Mouse (Mus musculus) hindbrain, embryonic 11.5 days (tissue): Measurements from ENCODE around the gene Gbp7. TPM values are rescaled to one million over a fixed set of nuclear protein-coding genes. Genes with fewer than 3 reads are reported as not detected.
A peak's percentile ranks its signal among the peaks of the same experiment; 100 is the strongest.
"Not testable (repeated sequence)": the region's sequence is repeated elsewhere in the genome, so short reads cannot be mapped to it uniquely, and the experiment has no call there.

ENCODE experiments used
- ATAC-seq: fragments of 200-750 bp; cut with Nextera tagmentation; 2 replicates; pipeline ENCODE4 v1.8.0; 2017; ENCODE audit warnings: mild to moderate bottlenecking, moderate TSS enrichment, moderate library complexity; ENCODE audit not compliant: low FRiP score
- DNase-seq: peaks from one replicate; pipeline ENCODE4 v3.0.0-alpha.2; 2015; ENCODE audit warnings: low spot score
- H3K27ac ChIP-seq: fragments of 300-500 bp; sonication (generic); 2 replicates; pipeline ENCODE4 v1.5.1; 2014; ENCODE audit warnings: mild to moderate bottlenecking, low read depth, low read length
- H3K27me3 ChIP-seq: fragments of 300-500 bp; sonication (generic); 2 replicates; pipeline ENCODE4 v1.6.1; 2014; ENCODE audit warnings: mild to moderate bottlenecking, low read length, moderate library complexity, mixed read lengths; ENCODE audit not compliant: control insufficient read depth, insufficient read depth
- H3K36me3 ChIP-seq: fragments of 300-500 bp; sonication (generic); 2 replicates; pipeline ENCODE4 v1.6.1; 2014; ENCODE audit warnings: mild to moderate bottlenecking, low read length, moderate library complexity, mixed read lengths; ENCODE audit not compliant: control insufficient read depth, insufficient read depth
- H3K4me1 ChIP-seq: fragments of 300-500 bp; sonication (generic); replicated peaks from 2 replicates; pipeline ENCODE4 v1.6.1; 2014; ENCODE audit warnings: low read length, mixed read lengths; ENCODE audit not compliant: control insufficient read depth, insufficient read depth
- H3K4me2 ChIP-seq: fragments of 300-500 bp; sonication (generic); replicated peaks from 2 replicates; pipeline ENCODE4 v1.6.1; 2014; ENCODE audit warnings: mild to moderate bottlenecking, low read depth, low read length
- H3K4me3 ChIP-seq: fragments of 300-500 bp; sonication (generic); 2 replicates; pipeline ENCODE4 v1.5.1; 2014; ENCODE audit warnings: low read depth, low read length
- H3K9ac ChIP-seq: fragments of 300-500 bp; sonication (generic); 2 replicates; pipeline ENCODE4 v1.6.1; 2014; ENCODE audit warnings: low read depth, low read length
- H3K9me3 ChIP-seq: fragments of 300-500 bp; sonication (generic); 2 replicates; pipeline ENCODE4 v1.6.1; 2016; ENCODE audit warnings: low read length; ENCODE audit not compliant: control insufficient read depth
- WGBS: fragments of 180-500 bp; shearing (Covaris S2); extraction: QIAGEN DNeasy Blood & Tissue Kit; methylation state at CpG from one replicate; pipeline ENCODE4 v1.1.7; 2014; 5-methylcytosine and 5-hydroxymethylcytosine counted together
- polyA plus RNA-seq: library from polyadenylated mRNA; unstranded; fragments of >200 nt; fragmentation: Nextera tagmentation; extraction: Ambion mirVana; gene quantifications from 2 replicates; pipeline ENCODE4 v1.2.1, GENCODE M21; 2014

Gene Gbp7
- polyA plus RNA-seq, 1 experiment from 2014 or later: 1.5 TPM

DNA sequence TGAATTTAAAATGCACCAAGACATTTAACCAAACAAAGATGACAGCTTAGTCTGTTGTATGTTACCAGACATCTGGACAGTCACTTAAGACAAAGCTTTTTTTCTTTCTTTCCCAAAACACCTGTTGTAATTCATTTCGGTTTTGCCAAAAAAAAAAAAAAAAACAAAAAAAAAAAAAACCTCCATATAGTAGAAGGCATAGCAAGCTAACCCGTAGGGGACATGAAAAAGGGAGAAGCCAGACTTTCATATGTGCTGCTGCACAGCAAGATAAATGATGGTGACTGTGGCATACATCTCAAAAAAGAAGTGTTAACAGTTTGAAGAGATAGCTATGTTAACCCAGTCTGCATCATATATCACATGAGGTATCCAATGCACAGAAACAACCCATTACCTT lies 545 bp upstream of the Gbp7 start:
- ATAC-seq: no peak
- Histone ChIP-seq H3K36me3 (no peaks in the 10 kb centered on the region), H3K9ac (no peak overlapping the region), H3K4me2 (peak overlapping the region; percentile 90), H3K27me3 (no peaks in the 10 kb centered on the region), H3K9me3 (no peaks in the 10 kb centered on the region), H3K4me1 (0 out of 2 replicates have a peak, but pooled peaks cover 2% of the 10 kb centered on the region), H3K27ac (no peak overlapping the region), H3K4me3 (no peak overlapping the region; the same call in 1 of the 2 replicates)
- WGBS: 71% methylated on average over 2 of the region's 2 CpGs
- DNase-seq: no peak

DNA sequence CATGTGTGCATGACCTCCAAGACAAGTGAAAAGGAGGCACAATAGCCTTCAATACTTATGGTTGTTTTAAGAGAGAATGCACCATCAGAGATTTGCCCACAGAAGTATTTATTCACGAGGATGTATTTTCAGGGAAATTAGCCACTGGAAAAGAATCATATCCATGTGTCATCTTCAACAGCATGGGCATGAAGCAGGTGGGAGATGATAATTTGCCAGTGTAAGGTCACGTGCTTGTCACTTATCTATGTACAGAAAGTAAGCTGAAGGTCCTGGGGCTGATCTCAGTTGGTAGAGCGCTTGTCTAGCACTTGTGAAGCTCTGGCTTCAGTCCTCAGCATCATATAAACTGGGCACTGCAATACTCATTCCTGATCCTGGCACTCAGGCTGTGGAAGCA lies 1.5 kb downstream of the Gbp7 start:
- no peak overlapping the region for H3K4me3 ChIP-seq
- ATAC-seq (no peak), DNase-seq (no peak)
- H3K4me2 ChIP-seq: no peak overlapping the region
- H3K27me3 ChIP-seq: no peaks in the 10 kb centered on the region
- H3K4me1 ChIP-seq: 0 out of 2 replicates have a peak, but pooled peaks cover 2% of the 10 kb centered on the region
- H3K9me3 ChIP-seq: no peaks in the 10 kb centered on the region
- WGBS: 84% methylated on average over 3 of the region's 3 CpGs
- H3K9ac ChIP-seq: no peak overlapping the region
- no peak overlapping the region for H3K27ac ChIP-seq
- no peaks in the 10 kb centered on the region for H3K36me3 ChIP-seq

DNA sequence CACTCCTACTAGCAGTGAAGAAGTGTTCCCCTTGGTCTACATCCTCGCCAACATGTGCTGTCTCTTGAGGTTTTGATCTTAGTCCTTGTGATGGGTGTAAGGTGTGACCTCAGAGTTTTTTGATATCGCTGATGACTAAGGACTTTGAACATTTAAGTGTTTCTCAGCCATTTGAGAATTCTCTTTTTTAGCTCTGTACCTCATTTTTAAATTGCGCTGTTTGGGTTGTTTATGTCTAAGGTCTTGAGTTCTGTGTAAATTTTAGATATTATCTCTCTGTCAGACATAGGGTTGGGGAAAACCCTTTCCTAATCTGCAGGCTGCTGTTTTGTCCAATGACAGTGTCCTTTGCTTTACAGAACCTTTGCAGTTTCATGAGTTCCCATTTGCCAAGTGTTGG lies 3.0 kb downstream of the Gbp7 start:
- H3K9ac ChIP-seq: no peak overlapping the region
- ATAC-seq: no peak

DNA sequence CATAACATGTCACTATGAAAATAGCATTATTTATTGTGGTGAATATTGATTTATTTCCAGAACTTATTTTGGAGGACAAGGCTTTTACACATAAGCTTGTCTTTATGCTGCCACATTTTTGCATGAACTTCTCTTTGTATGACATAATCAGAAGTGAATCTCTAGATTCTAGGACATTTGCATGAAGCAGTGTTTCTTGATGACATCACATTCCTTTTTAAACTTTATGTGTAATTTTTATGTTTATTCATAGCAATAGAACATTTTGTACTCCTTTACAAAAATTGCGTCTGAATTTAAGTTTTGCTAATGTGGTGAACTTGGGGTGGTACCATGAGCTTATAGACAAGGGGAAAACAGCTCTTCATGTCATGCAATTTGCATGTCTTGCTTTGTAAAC lies 5.5 kb downstream of the Gbp7 start:
- Histone ChIP-seq H3K27ac (no peak overlapping the region), H3K9me3 (no peaks in the 10 kb centered on the region), H3K4me3 (no peak overlapping the region), H3K9ac (no peak overlapping the region), H3K27me3 (no peaks in the 10 kb centered on the region), H3K4me2 (no peak overlapping the region), H3K4me1 (no peaks in the 10 kb centered on the region), H3K36me3 (no peaks in the 10 kb centered on the region)
- ATAC-seq: no peak
- 80% methylated on average over 1 of the region's 1 CpGs for WGBS
- no peak for DNase-seq

More for the DNA sequence above, 3.0 kb downstream of the Gbp7 start:
- no peak overlapping the region for H3K4me3 ChIP-seq
- H3K4me1 ChIP-seq: 0 out of 2 replicates have a peak, but pooled peaks cover 2% of the 10 kb centered on the region
- no peak for DNase-seq
- no peaks in the 10 kb centered on the region for H3K27me3 ChIP-seq
- H3K9me3 ChIP-seq: no peaks in the 10 kb centered on the region
- WGBS: 84% methylated on average over 3 of the region's 3 CpGs
- H3K27ac ChIP-seq: no peak overlapping the region
- no peaks in the 10 kb centered on the region for H3K36me3 ChIP-seq
- no peak overlapping the region for H3K4me2 ChIP-seq

DNA sequence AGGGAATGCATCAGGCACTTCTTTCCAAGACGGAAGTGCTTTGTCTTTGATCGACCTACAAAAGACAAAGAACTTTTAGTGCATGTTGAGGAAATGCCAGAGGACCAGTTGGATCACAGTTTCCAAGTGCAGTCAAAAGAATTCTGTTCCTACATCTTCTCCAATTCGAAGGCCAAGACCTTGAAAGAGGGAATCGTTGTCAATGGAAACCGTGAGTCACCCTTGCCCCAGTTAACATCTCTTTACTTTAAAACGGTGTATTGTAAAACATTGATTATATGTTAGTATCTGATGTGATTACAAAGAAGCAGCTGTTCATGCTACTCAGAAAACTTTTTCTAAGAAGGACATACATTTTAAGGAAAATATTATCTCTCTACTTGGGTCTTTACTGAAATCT lies 11.2 kb downstream of the Gbp7 start:
- H3K9me3 ChIP-seq: no peaks in the 10 kb centered on the region
- no peak overlapping the region for H3K9ac ChIP-seq
- ATAC-seq: no peak
- no peaks in the 10 kb centered on the region for H3K36me3 ChIP-seq
- H3K4me1 ChIP-seq: no peaks in the 10 kb centered on the region
- no peak overlapping the region for H3K4me3 ChIP-seq
- 85% methylated on average over 6 of the region's 6 CpGs for WGBS
- no peak overlapping the region for H3K4me2 ChIP-seq
- H3K27ac ChIP-seq: no peak overlapping the region
- DNase-seq: no peak
- no peaks in the 10 kb centered on the region for H3K27me3 ChIP-seq

DNA sequence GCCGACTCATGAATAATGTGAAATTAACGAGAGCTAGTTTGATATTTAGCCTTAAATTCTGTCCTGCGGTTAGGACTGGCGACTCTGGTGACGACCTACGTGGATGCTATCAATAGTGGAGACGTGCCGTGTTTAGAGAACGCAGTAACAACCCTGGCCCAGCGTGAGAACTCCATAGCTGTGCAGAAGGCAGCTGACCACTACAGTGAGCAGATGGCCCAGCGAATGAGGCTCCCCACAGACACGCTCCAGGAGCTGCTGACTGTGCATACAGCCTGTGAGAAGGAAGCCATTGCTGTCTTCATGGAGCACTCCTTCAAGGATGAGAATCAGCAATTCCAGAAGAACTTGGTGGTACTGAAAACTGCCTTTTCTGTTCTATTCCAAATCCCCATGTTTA lies 12.6 kb downstream of the Gbp7 start:
- H3K4me1 ChIP-seq, DNase-seq, H3K4me2 ChIP-seq, ATAC-seq, H3K27me3 ChIP-seq, H3K36me3 ChIP-seq, H3K9me3 ChIP-seq, H3K27ac ChIP-seq, H3K9ac ChIP-seq, H3K4me3 ChIP-seq: not testable (repeated sequence)
- WGBS: 76% methylated on average over 12 of the region's 12 CpGs

DNA sequence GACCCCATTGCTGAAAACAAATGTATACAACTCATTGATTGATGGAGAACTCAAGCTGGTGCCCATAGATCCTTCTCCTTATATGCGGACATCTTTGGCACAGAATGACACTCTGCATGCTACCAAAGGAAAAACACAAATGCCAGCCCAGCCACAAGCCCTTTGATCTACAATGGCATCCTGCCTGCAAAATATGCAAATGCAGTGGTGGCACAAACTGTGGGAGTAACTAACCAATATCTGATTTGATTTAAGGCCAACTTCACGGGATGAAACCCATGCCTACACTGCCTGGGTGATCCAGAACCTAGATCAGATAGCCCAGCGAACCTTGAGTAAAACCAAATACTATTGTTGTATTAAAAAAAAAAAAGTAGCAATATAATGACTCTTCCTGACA lies 16.5 kb downstream of the Gbp7 start:
- H3K4me3 ChIP-seq: no peak overlapping the region
- 86% methylated on average over 3 of the region's 3 CpGs for WGBS
- H3K4me2 ChIP-seq: no peak overlapping the region
- ATAC-seq (no peak), DNase-seq (no peak)
- H3K27me3 ChIP-seq: no peaks in the 10 kb centered on the region
- no peaks in the 10 kb centered on the region for H3K36me3 ChIP-seq
- H3K9me3 ChIP-seq: no peaks in the 10 kb centered on the region
- H3K4me1 ChIP-seq: no peaks in the 10 kb centered on the region
- H3K9ac ChIP-seq: no peak overlapping the region
- H3K27ac ChIP-seq: no peak overlapping the region

DNA sequence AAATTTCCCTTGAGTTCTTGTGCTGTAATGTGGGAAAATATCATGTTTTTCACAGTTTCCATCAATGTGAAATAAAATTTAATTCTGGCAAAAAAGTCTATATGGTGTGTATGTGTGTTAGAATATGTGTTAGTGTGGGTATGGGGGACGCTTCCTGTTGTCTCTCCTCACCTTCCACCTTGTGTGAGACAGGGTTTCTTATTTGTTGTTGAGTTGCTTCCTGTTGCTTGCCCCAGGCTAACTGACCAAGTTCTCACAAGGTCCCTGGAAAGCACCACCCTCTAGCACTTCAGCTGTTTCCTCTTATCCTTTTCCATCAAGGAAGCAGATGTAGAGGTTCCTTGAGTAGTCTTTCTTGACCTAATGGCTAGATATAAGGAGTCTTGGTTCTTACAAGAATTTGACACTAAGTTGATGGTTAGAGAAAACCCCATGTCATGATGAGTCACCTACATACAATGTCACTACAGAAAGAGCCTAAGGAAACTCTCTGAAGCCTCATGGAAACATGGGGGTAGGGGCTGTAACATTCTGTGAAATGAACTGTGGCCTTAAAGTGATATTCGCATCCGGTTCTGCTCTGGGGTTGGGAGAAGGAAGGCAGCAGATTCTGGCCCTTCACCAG lies 20.0 kb downstream of the Gbp7 start:
- WGBS: 90% methylated on average over 3 of the region's 3 CpGs
- DNase-seq (no peak), ATAC-seq (no peak)
- no peak overlapping the region for H3K9ac ChIP-seq
- H3K9me3 ChIP-seq: no peaks in the 10 kb centered on the region
- H3K4me1 ChIP-seq: no peaks in the 10 kb centered on the region
- no peak overlapping the region for H3K4me2 ChIP-seq
- no peaks in the 10 kb centered on the region for H3K27me3 ChIP-seq
- H3K4me3 ChIP-seq: no peak overlapping the region
- H3K27ac ChIP-seq: no peak overlapping the region
- H3K36me3 ChIP-seq: no peaks in the 10 kb centered on the region

DNA sequence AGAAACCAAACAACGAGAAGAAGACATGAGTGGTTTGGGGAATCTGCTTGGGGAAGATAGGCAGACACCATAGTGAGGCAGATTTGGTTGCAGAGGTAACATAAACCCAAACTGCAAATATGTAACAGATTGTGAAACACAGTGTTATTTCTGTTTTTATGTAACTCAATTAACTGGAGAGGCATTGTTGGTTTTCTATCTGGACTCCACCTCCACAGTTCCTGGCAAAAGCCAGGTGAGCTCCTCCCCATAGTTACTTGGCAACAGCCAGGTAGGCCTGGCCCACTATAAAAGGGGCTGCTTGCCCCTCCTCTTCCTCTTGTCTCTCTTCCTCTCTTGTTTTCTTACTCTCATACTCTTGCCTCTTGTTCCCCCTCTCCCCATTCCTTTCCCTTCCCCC lies 24.5 kb downstream of the Gbp7 start:
- Histone ChIP-seq H3K36me3 (no peaks in the 10 kb centered on the region), H3K9me3 (no peaks in the 10 kb centered on the region), H3K9ac (no peak overlapping the region), H3K27me3 (no peaks in the 10 kb centered on the region), H3K4me2 (no peak overlapping the region), H3K4me3 (no peak overlapping the region), H3K27ac (no peak overlapping the region), H3K4me1 (no peaks in the 10 kb centered on the region)
- 74% methylated on average over 1 of the region's 1 CpGs for WGBS
- no peak for DNase-seq
- ATAC-seq: no peak
